In the genomic region with DNA sequence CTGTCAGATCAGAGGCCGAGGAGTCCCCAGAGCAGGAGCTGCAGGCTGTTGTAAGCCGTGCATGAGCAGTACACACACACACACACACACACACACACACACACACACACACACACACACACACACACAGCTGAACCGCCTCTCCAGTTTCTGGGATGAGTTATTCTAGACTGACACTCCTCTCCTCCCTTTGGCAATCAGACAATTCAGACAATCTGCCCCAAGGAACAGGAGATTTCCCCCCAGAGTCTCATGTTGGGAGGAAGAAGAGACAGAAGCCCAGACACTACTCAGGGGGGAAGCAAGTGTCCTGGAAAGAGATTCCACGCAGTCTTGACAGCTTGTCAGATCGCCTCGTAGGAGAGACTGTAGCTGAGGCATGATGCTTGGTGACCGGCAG, we compare ENCODE assay signal across 14 mouse cellular contexts. TPM values are rescaled to one million over a fixed set of nuclear protein-coding genes. Genes with fewer than 3 reads are reported as not detected.
DNase-seq lines count a peak whose midpoint lies in the region; ATAC-seq and TF ChIP-seq lines count a peak whose summit lies in the region.
"Had no signal": no experiment of that assay in that cellular context is flagged by ENCODE, and none has a peak within 500 bp of the region (broad histone marks: within the 10 kb centered on the region; RNA-seq: fewer than 3 reads in every experiment).

No protein-coding gene starts in this region.

- peaks cover 5% of the 10 kb centered on the region; the same call in 1 of the 2 replicates for H3K27me3 ChIP-seq in limb, embryonic 12.5 days
- no peaks in the 10 kb centered on the region for H3K27me3 ChIP-seq in neural tube, embryonic 13.5 days
- no peaks in the 10 kb centered on the region for H3K27me3 ChIP-seq in cerebellum, adult 2 months (ENCODE audit: control insufficient read depth, insufficient read depth, low read length)

- no peak for ATAC-seq in limb, embryonic 12.5 days (ENCODE audit: insufficient number of reproducible peaks, insufficient read depth, low FRiP score, low TSS enrichment, low read depth)
- no peak for ATAC-seq in neural tube, embryonic 13.5 days (ENCODE audit: low read depth)

- peaks cover 23% of the 10 kb centered on the region for H3K4me1 ChIP-seq in embryonic fibroblast, embryonic 13.5 days (ENCODE audit: control insufficient read depth, insufficient read depth, low read length)
- peaks cover 68% of the 10 kb centered on the region for H3K4me1 ChIP-seq in limb, embryonic 12.5 days (replicated peaks)
- peaks cover 67% of the 10 kb centered on the region for H3K4me1 ChIP-seq in neural tube, embryonic 13.5 days (replicated peaks)
- no peaks in the 10 kb centered on the region; the same call in 1 of the 2 replicates for H3K4me1 ChIP-seq in cerebellum, adult 2 months (ENCODE audit: control insufficient read depth, insufficient read depth, low read length)

- intact Hi-C loops in gastrocnemius, postnatal 14 days (cut with DNase I; ENCODE audit: low total_unique reads) = loop anchor here (5.0 kb wide), 1 partner anchor 48 kb away; no protein-coding TSS in a partner anchor

- no peaks in the 10 kb centered on the region for H3K36me3 ChIP-seq in limb, embryonic 12.5 days
- H3K36me3 ChIP-seq in neural tube, embryonic 13.5 days = no peaks in the 10 kb centered on the region
- H3K36me3 ChIP-seq: heart, embryonic 12.5 days had no signal

- WGBS in limb, embryonic 12.5 days = 55% methylated on average over 7 of the region's 7 CpGs
- 23% methylated on average over 7 of the region's 7 CpGs for WGBS in neural tube, embryonic 13.5 days
- WGBS in cerebellum, adult 2 months = 76% methylated on average over 7 of the region's 7 CpGs

- H3K4me3 ChIP-seq in embryonic fibroblast, embryonic 13.5 days (ENCODE audit: insufficient read depth, low read length) = no peak overlapping the region
- no peak overlapping the region for H3K4me3 ChIP-seq in limb, embryonic 12.5 days (replicated peaks)
- H3K4me3 ChIP-seq in neural tube, embryonic 13.5 days = no peak overlapping the region
- no peak overlapping the region for H3K4me3 ChIP-seq in cerebellum, adult 2 months (replicated peaks; ENCODE audit: insufficient read depth, low read depth, low read length)
- H3K4me3 ChIP-seq: heart, embryonic 12.5 days; left cerebral cortex, adult 2 months had no signal

- TF ChIP-seq CTCF in embryonic fibroblast, embryonic 13.5 days (IDR thresholded peaks at IDR 0.05; ENCODE audit: borderline replicate concordance, insufficient read depth, low read length) = no peak
- TF ChIP-seq CTCF in cerebellum, adult 2 months (IDR thresholded peaks at IDR 0.05; ENCODE audit: borderline replicate concordance, insufficient read depth, low read depth, low read length) = no peak

- TF ChIP-seq POLR2A in embryonic fibroblast, embryonic 13.5 days (IDR thresholded peaks at IDR 0.05; ENCODE audit: low read depth, low read length) = no peak
- TF ChIP-seq POLR2A in cerebellum, adult 2 months (IDR thresholded peaks at IDR 0.05; ENCODE audit: borderline replicate concordance, insufficient read depth, low read length) = no peak

- H3K4me2 ChIP-seq in limb, embryonic 12.5 days = no peak overlapping the region
- no peak overlapping the region for H3K4me2 ChIP-seq in neural tube, embryonic 13.5 days
- H3K4me2 ChIP-seq: heart, embryonic 12.5 days had no signal

- DNase-seq in gastrocnemius, postnatal 14 days = peak; percentile 36
- DNase-seq in gastrocnemius, adult 18-20 months (ENCODE audit: low spot score) = no peak
- no peak for DNase-seq in cerebellum, adult 2 months
- no peak for DNase-seq in layer of hippocampus, postnatal 10 days (ENCODE audit: low spot score in 2 of 2)
- DNase-seq: cerebellum, adult 11-12 months; gastrocnemius, postnatal 36 days; kidney, adult 2 months had no signal

- no peaks in the 10 kb centered on the region for H3K9me3 ChIP-seq in limb, embryonic 12.5 days
- H3K9me3 ChIP-seq in neural tube, embryonic 13.5 days = no peaks in the 10 kb centered on the region
- H3K9me3 ChIP-seq: heart, embryonic 12.5 days had no signal

- no peak overlapping the region for H3K9ac ChIP-seq in limb, embryonic 12.5 days (replicated peaks)
- H3K9ac ChIP-seq in neural tube, embryonic 13.5 days = no peak overlapping the region
- H3K9ac ChIP-seq: heart, embryonic 12.5 days had no signal

- 0 out of 2 replicates have a peak overlapping the region, but pooled peaks have one; percentile 0 for H3K27ac ChIP-seq in embryonic fibroblast, embryonic 13.5 days (ENCODE audit: insufficient read depth, low read length)
- 0 out of 2 replicates have a peak overlapping the region, but pooled peaks have one; percentile 18 for H3K27ac ChIP-seq in limb, embryonic 12.5 days
- peak overlapping the region; percentile 67 for H3K27ac ChIP-seq in neural tube, embryonic 13.5 days (replicated peaks)
- no peak overlapping the region for H3K27ac ChIP-seq in cerebellum, adult 2 months (ENCODE audit: insufficient read depth, low read length)
- H3K27ac ChIP-seq: left cerebral cortex, adult 2 months had no signal

RNA-seq across cellular contexts. Expression of a gene that starts 5.6 kb away (rescaled TPM):
- 100 to 1,000 TPM; 342 TPM for total RNA-seq in gastrocnemius, postnatal 14 days (2021)
- total RNA-seq in gastrocnemius, adult 18-20 months (2021) = 100 to 1,000 TPM; 426 to 428 TPM
- 148 and 168 TPM in 2 replicates for polyA plus RNA-seq in embryonic fibroblast, embryonic 13.5 days (2011; ENCODE audit: insufficient read length, low read depth, missing spikeins)
- 350 and 361 TPM in 2 replicates for polyA plus RNA-seq in limb, embryonic 12.5 days (2016; fragmentation: Nextera tagmentation; extraction: Ambion mirVana)
- polyA plus RNA-seq in neural tube, embryonic 13.5 days (2015; fragmentation: Nextera tagmentation; extraction: Ambion mirVana) = 292 and 313 TPM in 2 replicates
- 316 and 330 TPM in 2 replicates for polyA plus RNA-seq in cerebellum, adult 2 months (2012; rRNA removed)
- total RNA-seq in layer of hippocampus, postnatal 10 days (2021) = 100 to 1,000 TPM; 152 to 168 TPM

RNA-seq across cellular contexts. Expression of a gene that starts 28.3 kb away (rescaled TPM):
- total RNA-seq in gastrocnemius, postnatal 14 days (2021) = 100 to 1,000 TPM in 1 of 2 experiments, 10 to 100 TPM in 1; 91.4 to 128 TPM
- 10 to 100 TPM; 29.8 to 66.9 TPM for total RNA-seq in gastrocnemius, adult 18-20 months (2021)
- not detected in 2 replicates for polyA plus RNA-seq in embryonic fibroblast, embryonic 13.5 days (2011; ENCODE audit: insufficient read length, low read depth, missing spikeins)
- 0.20 and 0.45 TPM in 2 replicates for polyA plus RNA-seq in limb, embryonic 12.5 days (2016; fragmentation: Nextera tagmentation; extraction: Ambion mirVana)
- 0.18 and 0.61 TPM in 2 replicates for polyA plus RNA-seq in neural tube, embryonic 13.5 days (2015; fragmentation: Nextera tagmentation; extraction: Ambion mirVana)
- polyA plus RNA-seq in cerebellum, adult 2 months (2012; rRNA removed) = 0.76 and 1.4 TPM in 2 replicates
- not detected for total RNA-seq in layer of hippocampus, postnatal 10 days (2021)
- total RNA-seq: hematopoietic stem cell, adult 5-6 weeks; liver, adult 2 months had no signal
- polyA plus RNA-seq: liver, adult 2 months had no signal
